Mouse (Mus musculus) spleen, adult 2 months (tissue): ENCODE data around the gene Ppp1r9b. TPM values are rescaled to one million over a fixed set of nuclear protein-coding genes. Genes with fewer than 3 reads are reported as not detected.
A peak's percentile ranks its signal among the peaks of the same experiment; 100 is the strongest.

Experiments
- DNase-seq, 2 experiments: peaks; one replicate each; pipeline versions ENCODE4 v3.0.0 to v3.0.0-alpha.2; 2012 to 2021; ENCODE audit warnings: low spot score in 2 of 2, low read depth in 1 of 2
- H3K27ac ChIP-seq: fragments of 200-500 bp; 2 replicates; pipeline ENCODE4 v1.5.1; 2012; ENCODE audit warnings: low read length, inconsistent platforms; ENCODE audit not compliant: insufficient read depth
- H3K27me3 ChIP-seq: fragments of 200-500 bp; 2 replicates; pipeline ENCODE4 v1.6.1; 2012; ENCODE audit warnings: mild to moderate bottlenecking, moderate library complexity, low read length, inconsistent platforms; ENCODE audit not compliant: control insufficient read depth, insufficient read depth
- H3K36me3 ChIP-seq: fragments of 200-500 bp; 2 replicates; pipeline ENCODE4 v1.6.1; 2012; ENCODE audit warnings: mild to moderate bottlenecking, low read length, inconsistent platforms; ENCODE audit not compliant: control insufficient read depth, insufficient read depth
- H3K4me1 ChIP-seq: fragments of 200-500 bp; 2 replicates; pipeline ENCODE4 v1.6.1; 2011; ENCODE audit warnings: inconsistent platforms; ENCODE audit not compliant: control insufficient read depth, insufficient read depth, insufficient read length
- H3K4me3 ChIP-seq: fragments of 200-500 bp; 2 replicates; pipeline ENCODE4 v1.5.1; 2011; ENCODE audit warnings: mild to moderate bottlenecking, inconsistent platforms; ENCODE audit not compliant: insufficient read depth, insufficient read length; ENCODE audit errors: extremely low read depth
- CTCF ChIP-seq: fragments of 200-500 bp; IDR thresholded peaks from 2 replicates; pipeline ENCODE4 v1.5.1; 2011; ENCODE audit warnings: mild to moderate bottlenecking, inconsistent platforms; ENCODE audit not compliant: insufficient read depth, insufficient read length, insufficient replicate concordance; ENCODE audit errors: extremely low read depth
- POLR2A ChIP-seq: fragments of 200-500 bp; IDR thresholded peaks from 2 replicates; pipeline ENCODE4 v1.6.1; 2011; ENCODE audit warnings: low read depth, low read length, inconsistent platforms
- WGBS: fragments of 180-500 bp; shearing (Covaris S2); methylation state at CpG from one replicate; pipeline ENCODE4 v1.1.7; 2018; 5-methylcytosine and 5-hydroxymethylcytosine counted together
- polyA plus RNA-seq: library from polyadenylated mRNA; depleted of rRNA; stranded (reverse); fragments of >200 nt; gene quantifications from 2 replicates; pipeline ENCODE4 v1.2.3, GENCODE M21; 2012

The Ppp1r9b gene
- polyA plus RNA-seq, 1 experiment, result 51.9 TPM

DNA sequence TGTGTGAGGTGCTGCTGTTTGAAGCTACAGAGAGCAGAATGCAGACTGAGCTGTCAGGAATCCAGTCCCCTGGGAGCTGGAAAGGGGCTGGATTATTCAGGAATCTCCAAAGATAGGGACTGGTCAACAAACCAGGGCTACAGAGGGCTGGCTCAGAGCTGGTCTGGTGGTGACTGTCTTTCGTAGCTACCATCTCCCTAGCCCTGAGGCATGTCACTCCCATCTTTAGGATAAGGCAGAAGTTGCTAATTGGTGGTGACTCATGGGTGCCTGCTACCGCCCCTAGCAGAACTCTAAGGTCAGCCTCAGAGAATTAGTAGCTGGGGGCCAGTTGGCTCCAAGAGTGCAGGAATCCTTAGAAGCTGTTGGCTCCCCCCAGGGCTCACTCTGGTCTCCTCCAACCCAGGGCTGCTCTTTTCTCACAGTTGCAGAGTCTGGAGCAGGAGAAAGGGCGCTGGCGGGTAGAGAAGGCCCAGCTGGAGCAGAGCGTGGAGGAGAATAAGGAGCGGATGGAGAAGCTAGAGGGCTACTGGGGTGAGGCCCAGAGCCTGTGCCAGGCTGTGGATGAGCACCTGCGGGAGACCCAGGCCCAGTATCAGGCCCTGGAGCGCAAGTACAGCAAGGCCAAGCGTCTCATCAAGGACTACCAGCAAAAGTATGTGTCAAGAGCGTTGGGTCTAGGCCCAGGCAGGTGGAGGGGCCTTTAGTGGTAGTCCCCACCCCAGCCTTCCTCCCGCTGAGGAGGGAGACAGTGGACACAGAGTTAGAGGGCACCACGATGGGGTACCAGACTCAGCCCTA lies 13.5 kb downstream of the Ppp1r9b start:
- DNase-seq, result no peak
- Histone ChIP-seq H3K4me3 (no peak overlapping the region), H3K4me1 (peaks cover 26% of the 10 kb centered on the region; the same call in 1 of the 2 replicates), H3K36me3 (peaks cover 22% of the 10 kb centered on the region), H3K27ac (no peak overlapping the region), H3K27me3 (no peaks in the 10 kb centered on the region; the same call in 1 of the 2 replicates)
- 93% methylated on average over 12 of the region's 12 CpGs for WGBS
- no peak for TF ChIP-seq CTCF
- no peak for TF ChIP-seq POLR2A

DNA sequence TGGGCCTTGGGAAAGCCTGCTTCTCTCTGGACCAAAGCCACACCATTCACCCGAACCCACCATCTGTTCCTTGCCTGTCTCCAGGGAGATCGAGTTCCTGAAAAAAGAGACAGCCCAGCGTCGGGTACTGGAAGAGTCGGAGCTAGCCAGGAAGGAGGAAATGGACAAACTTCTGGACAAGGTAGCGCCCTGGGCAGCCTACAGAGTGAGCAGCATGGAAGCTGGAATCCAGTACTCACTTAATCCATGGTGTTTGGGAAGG lies 14.0 kb downstream of the Ppp1r9b start:
- Histone ChIP-seq H3K27me3 (peaks cover 4% of the 10 kb centered on the region; the same call in 1 of the 2 replicates), H3K4me3 (no peak overlapping the region), H3K4me1 (peaks cover 29% of the 10 kb centered on the region; the same call in 1 of the 2 replicates), H3K36me3 (peaks cover 22% of the 10 kb centered on the region), H3K27ac (no peak overlapping the region)
- TF ChIP-seq POLR2A (no peak), CTCF (no peak)
- 78% methylated on average over 6 of the region's 6 CpGs for WGBS
- DNase-seq, result no peak

DNA sequence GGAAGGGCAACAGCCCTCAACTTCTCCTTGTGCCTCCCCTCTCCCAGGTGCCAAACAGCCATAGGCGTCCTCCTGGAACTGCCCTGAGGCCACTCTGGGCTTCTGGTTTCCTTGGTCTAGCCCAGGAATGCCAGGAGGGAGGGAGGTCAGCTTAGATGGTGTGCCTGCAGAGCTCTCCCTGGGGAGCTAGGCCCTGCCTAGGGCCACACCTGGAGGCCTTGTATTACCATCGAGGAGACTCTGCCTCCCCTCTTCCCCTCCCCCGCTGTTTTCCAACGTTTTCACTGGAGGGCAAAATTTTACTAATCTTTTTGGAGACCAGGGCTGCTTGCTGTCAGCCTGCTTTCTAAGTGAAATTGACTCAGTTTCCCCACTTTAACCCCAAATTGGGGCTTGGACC lies 15.2 kb downstream of the Ppp1r9b start:
- peaks cover 10% of the 10 kb centered on the region for H3K27me3 ChIP-seq
- no peak for DNase-seq
- H3K4me3 ChIP-seq, result no peak overlapping the region
- H3K36me3 ChIP-seq, result peaks cover 20% of the 10 kb centered on the region
- H3K4me1 ChIP-seq, result peaks cover 18% of the 10 kb centered on the region; the same call in 1 of the 2 replicates
- H3K27ac ChIP-seq, result no peak overlapping the region
- WGBS, result 50% methylated on average over 4 of the region's 4 CpGs
- TF ChIP-seq POLR2A (no peak), CTCF (no peak)

DNA sequence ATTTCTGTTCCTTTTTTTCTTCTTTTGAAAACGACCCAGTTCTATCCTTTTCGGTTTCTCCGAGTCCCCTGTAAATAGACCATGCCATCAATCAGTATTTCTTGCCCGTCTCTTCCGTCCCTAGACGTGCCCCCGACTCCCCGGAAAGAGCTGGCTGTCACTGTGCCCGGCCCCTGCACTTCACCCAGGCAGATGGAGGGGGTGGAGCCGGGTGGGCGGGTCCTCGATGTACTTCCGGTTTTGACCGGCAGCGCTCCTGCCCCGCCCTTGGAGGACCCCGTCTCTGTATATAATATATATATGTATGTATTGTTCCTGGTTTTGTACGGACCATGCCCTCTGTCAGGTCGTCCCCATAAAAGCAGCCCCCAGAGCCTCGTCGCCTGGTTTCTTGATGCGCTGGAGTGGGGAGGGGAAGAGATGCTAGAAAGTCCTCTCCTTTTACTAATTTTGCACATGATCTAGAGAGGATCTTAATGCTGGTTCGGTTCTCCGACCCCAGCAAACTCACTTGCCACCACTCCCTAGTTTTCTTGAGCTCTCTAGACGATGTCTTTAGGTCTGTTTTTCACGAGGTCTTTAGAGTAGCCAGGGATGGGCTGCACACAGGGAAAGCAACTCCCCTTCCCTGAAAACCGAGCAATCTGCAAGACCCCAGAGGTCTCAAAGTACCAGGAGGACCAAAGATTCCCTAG lies 15.8 kb downstream of the Ppp1r9b start:
- Histone ChIP-seq H3K27me3 (peaks cover 10% of the 10 kb centered on the region), H3K4me3 (peak overlapping the region; percentile 57), H3K4me1 (peaks cover 16% of the 10 kb centered on the region; the same call in 1 of the 2 replicates), H3K36me3 (peaks cover 18% of the 10 kb centered on the region), H3K27ac (no peak overlapping the region)
- TF ChIP-seq CTCF (no peak), POLR2A (no peak; the same call in 1 of the 2 replicates)
- 2% methylated on average over 27 of the region's 27 CpGs for WGBS
- peak in 1 of 2 experiments; percentile 83 for DNase-seq

DNA sequence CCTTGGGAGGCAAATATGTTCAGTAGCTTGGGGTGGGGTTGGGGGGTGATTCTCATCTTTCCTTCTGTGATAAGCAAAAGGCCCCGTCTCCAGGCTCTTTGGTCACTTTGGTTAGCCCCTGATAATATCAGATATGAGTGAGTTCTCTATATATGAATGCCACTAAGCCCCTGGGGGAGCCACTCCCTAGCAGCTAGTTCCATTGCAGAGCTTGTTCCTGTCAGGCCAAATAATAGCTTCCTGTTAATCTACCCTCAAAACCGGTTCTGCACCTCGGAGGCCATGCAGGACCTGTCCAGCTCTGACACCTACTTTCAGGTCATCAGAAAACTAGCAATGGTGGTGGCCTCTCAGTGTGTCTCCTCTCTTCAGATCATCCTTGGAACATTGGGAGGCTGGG lies 16.6 kb downstream of the Ppp1r9b start:
- TF ChIP-seq POLR2A (no peak), CTCF (no peak)
- H3K27me3 ChIP-seq, result peaks cover 10% of the 10 kb centered on the region
- peaks cover 11% of the 10 kb centered on the region for H3K36me3 ChIP-seq
- no peak for DNase-seq
- H3K4me1 ChIP-seq, result peaks cover 16% of the 10 kb centered on the region; the same call in 1 of the 2 replicates
- H3K4me3 ChIP-seq, result no peak overlapping the region
- 16% methylated on average over 3 of the region's 3 CpGs for WGBS
- no peak overlapping the region for H3K27ac ChIP-seq

DNA sequence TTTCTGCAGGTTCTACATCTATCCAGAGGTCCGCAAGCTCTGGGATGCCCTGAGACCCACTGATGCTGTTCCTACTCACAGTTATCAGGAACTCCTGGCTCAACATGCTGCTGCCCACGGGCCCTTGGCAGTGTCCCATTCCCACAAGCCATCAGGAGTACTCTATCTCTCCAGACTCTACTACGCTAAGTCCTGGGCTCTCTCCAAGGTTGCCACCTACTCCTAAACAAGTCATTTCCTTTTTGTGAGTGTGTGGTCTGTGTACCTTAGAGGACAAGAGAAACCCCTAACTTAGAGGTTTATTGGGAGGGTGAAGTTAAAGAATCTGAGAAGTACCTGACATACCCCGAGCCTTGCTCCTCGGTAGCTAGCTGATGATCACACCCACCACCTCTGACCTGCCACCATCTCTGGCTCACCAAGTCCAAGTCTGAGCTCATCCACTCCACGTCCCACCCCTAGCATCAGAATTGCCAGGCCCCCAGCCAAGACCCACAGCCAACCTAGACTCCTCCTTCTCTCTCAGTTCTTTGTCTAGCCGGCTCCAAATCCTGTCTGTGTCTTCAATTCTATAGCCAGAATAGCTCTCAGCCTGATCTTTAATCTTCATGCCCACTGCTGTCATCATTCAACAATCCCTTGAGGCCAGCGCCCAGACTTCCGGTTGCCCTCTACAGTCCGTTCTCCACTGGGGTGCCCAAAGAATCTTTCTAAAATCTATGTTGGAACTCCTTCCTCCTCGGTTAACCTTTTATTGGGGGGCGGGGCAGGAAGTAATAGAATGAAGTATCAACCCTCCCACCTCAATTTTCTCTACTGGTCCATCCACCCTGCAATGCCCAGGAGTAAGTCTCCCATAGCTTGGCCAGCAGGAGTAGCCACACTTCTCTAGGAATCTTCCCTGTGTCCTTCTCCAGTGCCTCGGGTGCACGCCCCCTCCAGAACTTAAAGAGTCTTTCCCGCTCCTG lies 18.1 kb downstream of the Ppp1r9b start:
- DNase-seq, result no peak
- TF ChIP-seq CTCF, result no peak
- no peak for TF ChIP-seq POLR2A
- Histone ChIP-seq H3K27me3 (peaks cover 10% of the 10 kb centered on the region), H3K36me3 (peaks cover 8% of the 10 kb centered on the region), H3K27ac (0 out of 2 replicates have a peak overlapping the region, but pooled peaks have one; percentile 17), H3K4me3 (peak overlapping the region; percentile 59), H3K4me1 (peaks cover 16% of the 10 kb centered on the region; the same call in 1 of the 2 replicates)
- 27% methylated on average over 15 of the region's 15 CpGs for WGBS
